Mouse (Mus musculus) cortical plate, adult 2 months (tissue): ENCODE data around the gene Pip4k2c.

Source experiments
- CTCF ChIP-seq: fragments of 200-500 bp; IDR thresholded peaks from 2 replicates; pipeline ENCODE4 v1.5.1; 2011; ENCODE audit warnings: mild to moderate bottlenecking, control low read depth, low read length; ENCODE audit not compliant: insufficient read depth; ENCODE audit errors: extremely low read depth
- POLR2A ChIP-seq: fragments of 200-500 bp; IDR thresholded peaks from 2 replicates; pipeline ENCODE4 v1.6.1; 2011; ENCODE audit warnings: mild to moderate bottlenecking, low read length, control low read depth; ENCODE audit not compliant: insufficient read depth; ENCODE audit errors: extremely low read depth

DNA sequence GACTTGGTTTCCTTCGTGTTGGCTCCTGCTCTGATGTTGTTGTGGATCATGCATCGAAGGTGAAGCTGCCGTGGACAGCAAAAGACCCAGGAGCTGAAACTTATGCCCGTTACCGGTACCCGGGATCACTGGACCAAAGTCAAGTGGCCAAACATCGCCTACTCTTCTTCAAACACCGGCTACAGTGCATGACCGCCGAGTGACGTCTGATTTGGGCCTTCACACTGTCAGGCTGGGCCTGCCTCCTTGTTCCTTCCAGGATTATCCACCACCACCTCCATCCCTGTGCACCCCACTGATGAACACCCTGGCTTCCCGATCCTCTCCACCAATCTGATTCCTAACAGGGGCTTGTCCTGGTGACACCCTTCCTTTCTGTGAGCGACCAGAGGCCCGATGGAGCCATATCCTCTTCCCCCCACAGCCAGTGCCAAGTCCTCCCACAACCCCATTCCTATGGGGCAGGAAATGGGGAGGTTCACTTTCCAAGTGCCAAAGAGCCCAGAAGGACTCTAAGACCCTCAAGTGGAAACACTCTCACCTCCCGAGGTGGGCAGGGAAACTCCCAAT, 39.7 kb downstream of the Pip4k2c start:
- TF ChIP-seq POLR2A (no peak), CTCF (no peak)
